Mouse (Mus musculus) liver, postnatal 0 days (tissue): ENCODE results near the gene Coa3.

Experiments
- CTCF ChIP-seq: sonication (generic); IDR thresholded peaks from 2 replicates; pipeline ENCODE4 v1.5.1; 2016; ENCODE audit warnings: antibody characterized with exemption, low read depth
- EP300 ChIP-seq: IDR thresholded peaks from 2 replicates; pipeline ENCODE4 v1.6.1; 2016; ENCODE audit warnings: antibody characterized with exemption, low read depth, mild to moderate bottlenecking

DNA sequence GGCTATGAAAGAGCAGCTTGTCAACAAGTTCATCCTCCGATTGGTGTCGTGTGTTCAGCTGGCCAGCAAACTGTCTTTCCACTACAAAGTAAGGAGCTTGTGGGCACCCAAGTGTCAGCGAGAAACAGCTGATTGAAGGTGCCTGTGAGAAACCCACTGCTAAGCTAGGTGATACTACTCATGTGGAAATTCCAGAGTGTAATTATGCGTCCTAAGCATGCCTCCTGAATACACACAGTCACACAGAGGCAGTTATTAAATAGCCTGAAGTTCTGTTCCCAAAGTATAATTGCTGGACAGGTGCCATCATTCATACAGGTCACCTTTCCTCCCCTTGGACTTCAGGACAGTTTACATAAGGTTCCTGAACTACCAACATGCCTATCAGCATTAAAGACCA lies 4.9 kb upstream of the Coa3 start:
- TF ChIP-seq CTCF = no peak
- TF ChIP-seq EP300 = no peak
